Mouse (Mus musculus): ENCODE data around the gene Agbl4.
A peak's percentile ranks its signal among the peaks of the same experiment; 100 is the strongest.

The Agbl4 gene

GRCm38 (mm10) chr4:111444616-111445160 is 1047.2 kb downstream of the Agbl4 start:
- DNase-seq (ENCODE audit: low spot score in 2 of 2): no peak

- no peak for DNase-seq (ENCODE audit: low spot score in 2 of 2)
These were observed 1050.5 kb downstream of the Agbl4 start for GRCm38 (mm10) chr4:111447918-111448317.

GRCm38 (mm10) chr4:111448586-111448985 is 1051.1 kb downstream of the Agbl4 start:
- no peak for DNase-seq (ENCODE audit: low spot score in 2 of 2)

GRCm38 (mm10) chr4:111449442-111450199 is 1052.2 kb downstream of the Agbl4 start:
- no peak for DNase-seq (ENCODE audit: low spot score in 2 of 2)

- DNase-seq (ENCODE audit: low spot score in 2 of 2): no peak
These were observed 1053.9 kb downstream of the Agbl4 start for GRCm38 (mm10) chr4:111451283-111451918.

- no peak for DNase-seq (ENCODE audit: low spot score in 2 of 2)
These were observed 1054.7 kb downstream of the Agbl4 start for GRCm38 (mm10) chr4:111452192-111452591.

- DNase-seq (ENCODE audit: low spot score in 2 of 2): no peak
These were observed 1055.8 kb downstream of the Agbl4 start for GRCm38 (mm10) chr4:111453275-111453674.

GRCm38 (mm10) chr4:111455621-111456020 is 1058.2 kb downstream of the Agbl4 start:
- DNase-seq (ENCODE audit: low spot score in 2 of 2): peak in 1 of 2 experiments; percentile 43

- DNase-seq (ENCODE audit: low spot score in 2 of 2): no peak
These were observed 1060.1 kb downstream of the Agbl4 start for GRCm38 (mm10) chr4:111457568-111457967.

- no peak for DNase-seq (ENCODE audit: low spot score in 2 of 2)
These were observed 1069.9 kb downstream of the Agbl4 start for GRCm38 (mm10) chr4:111467293-111467773.

- no peak for DNase-seq (ENCODE audit: low spot score in 2 of 2)
These were observed 1070.3 kb downstream of the Agbl4 start for GRCm38 (mm10) chr4:111467796-111468195.

- no peak for DNase-seq (ENCODE audit: low spot score in 2 of 2)
These were observed 1072.4 kb downstream of the Agbl4 start for GRCm38 (mm10) chr4:111469847-111470246.

GRCm38 (mm10) chr4:111471726-111472125 is 1074.3 kb downstream of the Agbl4 start:
- no peak for DNase-seq (ENCODE audit: low spot score in 2 of 2)

- no peak for DNase-seq (ENCODE audit: low spot score in 2 of 2)
These were observed 1075.0 kb downstream of the Agbl4 start for GRCm38 (mm10) chr4:111472511-111472910.

- no peak for DNase-seq (ENCODE audit: low spot score in 2 of 2)
These were observed 1075.6 kb downstream of the Agbl4 start for GRCm38 (mm10) chr4:111473014-111473413.

GRCm38 (mm10) chr4:111475374-111475971 is 1078.0 kb downstream of the Agbl4 start:
- no peak for DNase-seq (ENCODE audit: low spot score in 2 of 2)

GRCm38 (mm10) chr4:111477507-111477906 is 1080.0 kb downstream of the Agbl4 start:
- no peak for DNase-seq (ENCODE audit: low spot score in 2 of 2)

- no peak for DNase-seq (ENCODE audit: low spot score in 2 of 2)
These were observed 1086.0 kb downstream of the Agbl4 start for GRCm38 (mm10) chr4:111483499-111483898.

- DNase-seq (ENCODE audit: low spot score in 2 of 2): no peak
These were observed 1087.7 kb downstream of the Agbl4 start for GRCm38 (mm10) chr4:111485189-111485588.

- DNase-seq (ENCODE audit: low spot score in 2 of 2): no peak
These were observed 1088.7 kb downstream of the Agbl4 start for GRCm38 (mm10) chr4:111486187-111486586.

GRCm38 (mm10) chr4:111487233-111487843 is 1089.9 kb downstream of the Agbl4 start:
- DNase-seq (ENCODE audit: low spot score in 2 of 2): no peak
